Mouse (Mus musculus) gastrocnemius, postnatal 36 days (tissue): ENCODE results near the gene Eya4. TPM values are rescaled to one million over a fixed set of nuclear protein-coding genes. Genes with fewer than 3 reads are reported as not detected.

Experiments used
- DNase-seq, 2 experiments: peaks; one replicate each; pipeline ENCODE4 v3.0.0; 2022
- intact Hi-C: fragments of 180-260 bp; cut with DNase I; formaldehyde crosslinking; loops from one replicate; pipeline ENCODE4 v1.15.1; 2025
- total RNA-seq, 2 experiments: library from RNA; stranded (reverse); gene quantifications; 2 replicates each; pipeline ENCODE4 v1.2.3; 2021

Eya4 gene
- total RNA-seq, 2 experiments from 2014 or later = 26.3 to 28.1 TPM

- peak in 1 of 2 experiments; percentile 17 for DNase-seq
- intact Hi-C loops = loop anchor here (10.0 kb wide), 1 partner anchor 98 kb away; no protein-coding TSS in a partner anchor
Measured at GRCm38 (mm10) chr10:23236918-23237317, 113.7 kb downstream of the Eya4 start.

DNA sequence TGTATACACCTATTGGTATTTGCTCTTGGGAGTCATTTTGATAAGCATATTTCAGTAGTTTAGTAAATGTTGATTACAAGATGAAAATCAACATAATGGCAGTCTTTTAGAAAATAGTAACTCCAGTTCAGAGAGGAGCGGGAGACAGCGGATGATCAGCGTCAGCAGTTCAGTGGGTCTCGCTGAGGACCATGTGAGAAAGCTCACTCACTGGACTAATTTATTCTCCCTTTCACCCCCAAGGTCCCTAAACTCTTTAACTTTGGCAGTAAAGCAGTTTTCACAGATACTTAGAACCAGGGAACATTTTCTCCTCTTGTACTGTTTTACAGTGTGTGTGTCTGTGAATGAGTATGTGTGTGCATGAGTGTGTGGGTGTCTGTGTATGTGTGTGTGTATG, 115.2 kb downstream of the Eya4 start:
- no peak for DNase-seq
- intact Hi-C loops = loop anchor here (10.0 kb wide), 1 partner anchor 99 kb away; no protein-coding TSS in a partner anchor

GRCm38 (mm10) chr10:23233425-23233824, 117.2 kb downstream of the Eya4 start:
- DNase-seq = no peak

DNA sequence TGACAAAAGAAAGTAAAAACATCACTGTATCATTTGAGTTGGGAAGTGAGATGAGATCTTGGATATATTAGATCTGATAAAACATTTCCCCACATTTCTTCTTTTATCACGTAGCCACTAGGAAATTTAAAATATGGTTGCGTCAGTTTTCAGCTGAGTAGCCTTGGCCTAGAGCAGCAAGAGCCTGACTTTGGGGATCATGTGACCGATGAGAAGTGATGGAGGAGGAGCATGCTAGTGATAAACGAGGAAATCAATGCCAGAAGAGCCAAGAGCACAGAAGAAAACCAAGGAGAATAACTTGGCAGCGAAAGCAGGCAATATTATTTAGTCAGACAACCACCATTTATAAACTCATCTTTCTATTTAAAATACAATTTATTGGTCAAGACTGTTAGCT, 119.7 kb downstream of the Eya4 start:
- no peak for DNase-seq
- intact Hi-C loops = loop anchor here (10.0 kb wide), 1 partner anchor 104 kb away; no protein-coding TSS in a partner anchor

More at GRCm38 (mm10) chr10:23233425-23233824, 117.2 kb downstream of the Eya4 start:
- intact Hi-C loops = loop anchor here (10.0 kb wide), 1 partner anchor 101 kb away; no protein-coding TSS in a partner anchor

- intact Hi-C loops = no loop called here
- no peak for DNase-seq
Measured at GRCm38 (mm10) chr10:23223336-23223735, 127.2 kb downstream of the Eya4 start.

DNA sequence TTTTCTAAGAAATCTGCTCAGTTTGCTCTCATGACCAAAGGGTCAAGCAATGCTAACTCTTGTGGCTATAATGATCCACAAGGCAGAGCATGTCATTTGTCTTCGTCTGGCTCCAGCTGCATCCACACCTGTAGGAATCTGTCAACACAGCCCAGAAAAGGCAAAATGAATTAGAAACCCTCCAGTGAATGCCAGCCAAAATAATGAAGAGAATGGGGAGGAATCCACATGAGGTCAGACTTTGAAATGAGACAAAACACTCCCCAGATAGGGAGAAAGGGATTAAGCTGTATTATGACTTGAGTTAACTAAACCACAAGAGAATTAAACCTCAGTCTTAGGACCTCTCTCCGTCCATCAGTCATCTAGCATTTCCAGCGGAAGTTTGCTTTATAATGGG, 130.2 kb downstream of the Eya4 start:
- DNase-seq = no peak
- intact Hi-C loops = no loop called here

DNA sequence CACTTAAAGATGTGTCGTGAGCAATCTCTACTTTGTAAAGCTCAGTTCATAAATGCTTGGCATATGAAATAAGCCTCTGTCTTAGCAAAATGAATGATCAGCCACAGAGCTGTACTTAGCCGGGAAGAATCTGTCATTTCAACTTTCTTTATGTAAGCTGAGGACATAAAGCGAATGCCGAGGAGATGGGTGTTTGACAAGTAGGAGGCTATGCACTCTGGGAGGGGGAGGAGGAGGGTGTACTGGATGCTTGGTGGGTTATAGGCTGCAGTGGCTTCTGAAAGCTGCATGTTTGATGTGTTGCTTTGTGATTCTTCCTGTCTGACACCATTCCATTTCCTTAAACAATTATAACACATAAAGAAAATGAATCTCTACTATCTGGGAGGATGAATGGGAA, 133.8 kb downstream of the Eya4 start:
- no peak for DNase-seq
- intact Hi-C loops = no loop called here

- intact Hi-C loops = no loop called here
- peak; percentile 21 to 33 for DNase-seq
Measured at GRCm38 (mm10) chr10:23211381-23211780, 139.2 kb downstream of the Eya4 start.

DNA sequence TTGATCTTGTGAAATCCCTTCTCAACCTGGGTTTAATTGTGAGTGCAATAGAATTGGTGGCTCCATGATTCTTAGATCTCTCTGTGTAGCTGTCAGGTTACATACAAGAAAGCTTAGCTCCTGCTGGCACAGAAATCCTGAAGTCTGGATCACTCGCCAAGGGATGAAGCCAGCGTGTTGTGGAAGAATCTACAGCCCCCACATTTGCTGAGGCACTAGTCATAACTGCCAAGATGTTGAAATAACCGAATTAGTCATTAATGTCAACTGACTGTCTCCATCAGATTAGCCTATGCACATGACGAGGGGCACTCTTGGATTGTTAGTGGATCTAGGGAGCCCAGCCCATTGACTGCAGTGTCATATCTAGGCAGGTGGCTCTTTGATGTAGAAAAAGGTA, 146.7 kb downstream of the Eya4 start:
- DNase-seq = no peak
- intact Hi-C loops = no loop called here

GRCm38 (mm10) chr10:23203144-23203838, 147.3 kb downstream of the Eya4 start:
- intact Hi-C loops = no loop called here
- no peak for DNase-seq

- intact Hi-C loops = no loop called here
Measured at GRCm38 (mm10) chr10:23202591-23202990, 148.0 kb downstream of the Eya4 start.

DNA sequence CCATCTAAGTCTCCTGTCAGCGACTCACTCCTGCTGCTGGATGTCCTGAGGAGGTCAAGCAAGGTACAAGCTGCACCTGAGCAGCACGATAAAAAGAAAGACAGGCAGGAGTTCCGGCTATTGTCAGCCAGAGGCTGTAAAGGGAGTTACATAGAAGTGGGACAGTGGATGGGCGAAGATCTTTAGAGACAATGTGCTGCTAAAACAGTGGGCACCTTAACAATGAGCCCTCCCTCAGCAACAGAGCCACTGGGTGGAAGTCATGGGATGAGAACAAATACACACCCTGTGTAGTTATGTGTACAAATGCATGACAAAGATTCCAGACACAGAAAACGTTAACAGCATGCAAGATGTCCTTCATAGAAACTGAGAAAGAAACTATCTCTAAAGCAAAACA, 152.3 kb downstream of the Eya4 start:
- no peak for DNase-seq
- intact Hi-C loops = no loop called here

More at GRCm38 (mm10) chr10:23202591-23202990, 148.0 kb downstream of the Eya4 start:
- DNase-seq = no peak

- DNase-seq = no peak
- intact Hi-C loops = no loop called here
Measured at GRCm38 (mm10) chr10:23196336-23196735, 154.2 kb downstream of the Eya4 start.

DNA sequence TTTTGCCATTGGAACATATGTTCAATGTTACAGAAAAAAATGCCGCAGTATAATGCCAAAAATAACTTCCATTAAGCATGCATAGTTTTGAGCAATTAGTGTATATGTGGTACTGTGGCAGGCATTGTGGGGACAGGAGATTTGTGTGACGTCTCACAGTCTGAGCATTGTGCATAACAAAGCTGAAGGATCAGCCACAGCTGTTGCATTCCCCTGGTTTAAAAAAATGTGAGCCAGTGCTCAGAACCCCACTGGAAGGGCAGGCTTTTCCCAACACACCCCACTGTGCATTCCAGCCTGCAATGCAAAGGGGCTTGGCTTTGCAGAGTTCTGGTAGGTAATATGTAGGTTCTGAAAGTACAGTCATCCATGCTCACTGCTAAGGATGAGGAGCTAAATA, 155.2 kb downstream of the Eya4 start:
- intact Hi-C loops = no loop called here
- no peak for DNase-seq

GRCm38 (mm10) chr10:23189836-23190235, 160.8 kb downstream of the Eya4 start:
- DNase-seq = peak in 1 of 2 experiments; percentile 26
- intact Hi-C loops = no loop called here

GRCm38 (mm10) chr10:23185391-23185790, 165.2 kb downstream of the Eya4 start:
- DNase-seq = no peak
- intact Hi-C loops = no loop called here

- DNase-seq = no peak
- intact Hi-C loops = loop anchor here (2.0 kb wide), 1 partner anchor 169 kb away; the partner anchor contains the start of gene Eya4
Measured at GRCm38 (mm10) chr10:23181572-23182493, 168.8 kb downstream of the Eya4 start.

GRCm38 (mm10) chr10:23179285-23179684, 171.3 kb downstream of the Eya4 start:
- intact Hi-C loops = loop anchor here (10.0 kb wide), 1 partner anchor 436 kb away; no protein-coding TSS in a partner anchor
- no peak for DNase-seq

- no peak for DNase-seq
- intact Hi-C loops = loop anchor here (10.0 kb wide), 1 partner anchor 437 kb away; no protein-coding TSS in a partner anchor
Measured at GRCm38 (mm10) chr10:23177347-23178046, 173.1 kb downstream of the Eya4 start.

DNA sequence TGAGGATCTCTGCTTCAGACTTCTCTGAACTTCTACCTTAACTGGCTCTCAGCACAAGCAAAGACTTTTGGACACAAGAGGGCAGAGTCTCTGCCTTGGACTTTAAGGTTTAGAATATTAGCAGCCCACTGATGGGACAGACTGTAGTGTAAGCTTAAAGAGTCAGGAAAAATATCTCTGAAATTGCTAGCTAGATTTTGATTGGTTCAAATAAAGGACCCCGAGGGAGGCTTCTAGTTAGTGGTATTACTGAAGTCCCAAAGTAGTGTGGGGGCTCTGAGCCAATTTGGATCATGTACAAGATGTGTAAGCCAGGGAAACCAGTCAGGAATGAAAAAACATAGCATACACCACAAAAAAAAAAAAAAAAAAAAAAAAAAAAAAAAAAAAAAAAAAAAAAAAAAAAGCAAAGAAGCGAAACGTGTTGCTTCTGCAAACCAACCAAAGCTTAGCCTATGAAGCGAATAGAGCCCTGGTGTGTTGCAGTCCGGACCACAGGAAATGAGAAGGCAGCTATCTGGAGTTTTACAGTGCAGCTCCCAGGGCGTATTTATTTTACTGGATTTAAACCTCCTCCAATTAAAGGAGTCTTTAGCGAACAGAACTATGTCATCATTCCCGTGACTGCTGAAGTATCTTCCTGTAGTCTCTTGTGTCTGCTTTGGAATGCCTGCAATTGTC, 173.8 kb downstream of the Eya4 start:
- DNase-seq = no peak
- intact Hi-C loops = loop anchor here (10.0 kb wide), 1 partner anchor 438 kb away; no protein-coding TSS in a partner anchor
